Mouse (Mus musculus) adrenal gland, postnatal 25 days (tissue): ENCODE data around the gene Kctd14. TPM values are rescaled to one million over a fixed set of nuclear protein-coding genes. Genes with fewer than 3 reads are reported as not detected.
"Not testable (repeated sequence)": the region's sequence is repeated elsewhere in the genome, so short reads cannot be mapped to it uniquely, and the experiment has no call there.

Experiments used
- DNase-seq: peaks from one replicate; pipeline ENCODE4 v3.0.0; 2021; ENCODE audit warnings: mixed read lengths
- long read RNA-seq: library from polyadenylated mRNA; stranded (forward); transcript quantifications from one replicate; pipeline ENCODE4 v2.0.0, GENCODE M21; 2021
- total RNA-seq: library from RNA; stranded (reverse); gene quantifications from 2 replicates; pipeline ENCODE4 v1.2.3, GENCODE M21; 2021

Gene Kctd14
- 1.7 TPM in 2 replicates for total RNA-seq
- long read RNA-seq, partial matches to known transcripts: 1 of 2 reads
- long read RNA-seq, other reads (novel, unspliced or antisense): 0 of 2 reads

GRCm38 (mm10) chr7:97451023-97451422 is at the start of gene Kctd14:
Gene Kctd14 (plus strand): TSS chr7:97451323.
- not testable (repeated sequence) for DNase-seq

GRCm38 (mm10) chr7:97407145-97407544 is 44.0 kb upstream of the Kctd14 start:
- DNase-seq: no peak

GRCm38 (mm10) chr7:97411106-97411505 is 40.0 kb upstream of the Kctd14 start:
- no peak for DNase-seq

- no peak for DNase-seq
Measured at GRCm38 (mm10) chr7:97411575-97411974, 39.5 kb upstream of the Kctd14 start.

DNA sequence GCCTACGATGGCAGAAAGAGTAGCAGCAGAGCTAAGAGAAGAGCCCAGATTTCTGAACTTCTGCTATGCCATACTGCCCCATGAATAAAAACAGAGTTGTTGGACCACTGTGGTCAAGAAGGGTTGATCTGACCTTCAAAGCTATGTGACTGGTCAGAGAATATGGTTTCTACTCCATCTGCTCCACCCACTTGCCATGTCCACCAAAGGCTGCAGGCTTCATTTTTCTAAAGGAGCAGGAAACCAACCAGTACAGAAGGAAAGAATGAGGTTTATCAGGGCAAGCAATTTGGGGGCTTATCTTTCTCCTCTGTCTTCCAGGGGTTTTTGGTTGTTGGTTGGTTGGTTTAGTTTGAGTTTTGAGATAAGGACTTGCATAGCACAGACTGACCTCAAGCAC is 37.1 kb upstream of the Kctd14 start:
- DNase-seq: no peak

- no peak for DNase-seq
Measured at GRCm38 (mm10) chr7:97414426-97414825, 36.7 kb upstream of the Kctd14 start.

DNA sequence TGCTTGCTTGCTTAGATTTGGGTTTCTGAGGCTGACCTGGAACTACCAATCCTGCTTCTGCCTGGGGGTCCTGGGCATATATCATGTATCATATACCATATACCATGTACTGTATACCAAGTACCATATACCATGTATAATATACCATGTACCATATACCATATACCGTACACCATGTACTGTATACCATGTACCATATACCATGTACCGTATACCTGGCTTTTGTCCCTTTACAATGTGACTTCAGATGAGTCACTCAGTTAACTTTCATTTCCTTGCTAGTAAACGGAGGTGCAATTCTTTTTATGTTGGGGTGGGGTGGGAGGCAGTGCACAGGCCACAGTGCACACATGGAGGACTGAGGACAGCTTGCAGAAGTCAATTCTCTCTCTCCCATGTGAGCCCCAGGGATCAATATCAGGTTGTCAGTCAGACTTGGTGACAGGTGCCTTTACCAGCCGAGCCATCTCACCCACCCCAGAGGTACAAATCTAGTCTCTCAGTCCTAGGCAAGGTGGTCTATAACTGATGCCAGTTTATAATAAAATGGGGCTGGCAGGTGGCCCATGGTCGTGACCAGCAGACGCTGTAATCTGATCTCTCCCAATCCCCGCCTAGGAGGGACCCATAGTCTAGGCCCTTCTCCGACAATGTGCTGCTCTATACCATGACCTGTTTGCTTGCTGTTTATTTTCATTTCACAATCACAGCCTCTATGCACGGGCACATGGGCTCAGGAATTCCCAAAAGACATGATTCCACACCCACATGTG is 36.0 kb upstream of the Kctd14 start:
- no peak for DNase-seq

- DNase-seq: no peak
Measured at GRCm38 (mm10) chr7:97416473-97416872, 34.6 kb upstream of the Kctd14 start.

DNA sequence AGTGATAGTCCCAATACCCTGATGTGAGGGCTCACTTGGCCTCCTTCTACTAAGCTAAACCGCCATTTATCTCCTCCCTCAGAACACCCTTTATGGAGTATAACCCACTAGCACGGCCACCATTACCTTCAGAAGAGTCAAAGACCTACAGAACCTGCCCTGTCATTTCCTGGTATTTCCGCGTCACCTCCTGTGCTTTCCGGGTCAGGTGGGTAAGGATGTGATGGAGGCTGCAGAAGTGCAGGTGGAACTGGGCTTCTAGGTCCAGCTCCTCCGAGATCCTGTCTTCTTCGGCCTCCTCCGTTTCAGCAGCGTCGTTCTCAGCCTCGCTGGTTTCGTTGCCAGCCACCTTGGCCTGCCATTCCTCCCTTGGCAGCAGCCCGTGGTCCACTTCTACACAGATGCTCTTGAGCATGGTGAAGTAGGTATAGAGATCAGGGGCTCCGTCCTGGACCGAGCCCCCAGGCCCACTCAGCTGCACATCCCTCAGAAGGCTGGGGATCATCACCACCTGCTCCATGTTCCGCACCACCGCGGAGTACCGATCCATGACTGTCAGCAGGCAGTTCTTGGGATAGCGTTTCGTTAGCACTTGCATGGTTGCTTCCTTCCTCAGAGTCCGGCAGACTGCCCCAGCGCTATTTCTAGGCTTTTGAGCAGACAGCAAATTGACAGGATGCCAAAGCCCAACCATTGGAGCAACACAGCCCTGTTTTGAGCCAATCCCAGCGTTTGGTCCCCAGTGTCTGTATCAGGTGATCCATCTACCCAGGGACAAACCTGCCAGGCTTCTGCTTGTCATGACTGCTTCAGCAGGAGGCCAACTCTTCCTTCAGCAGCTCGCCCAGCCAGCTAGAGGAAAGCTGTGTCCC is 34.0 kb upstream of the Kctd14 start, which contains the start of gene Thrsp:
TSS of gene Thrsp (minus strand) at position 825 of the 872 bp plus-strand sequence.
- peak; percentile 68 for DNase-seq

GRCm38 (mm10) chr7:97418717-97419116 is 32.4 kb upstream of the Kctd14 start:
- DNase-seq: peak; percentile 56

- no peak for DNase-seq
Measured at GRCm38 (mm10) chr7:97419163-97419562, 32.0 kb upstream of the Kctd14 start.

DNA sequence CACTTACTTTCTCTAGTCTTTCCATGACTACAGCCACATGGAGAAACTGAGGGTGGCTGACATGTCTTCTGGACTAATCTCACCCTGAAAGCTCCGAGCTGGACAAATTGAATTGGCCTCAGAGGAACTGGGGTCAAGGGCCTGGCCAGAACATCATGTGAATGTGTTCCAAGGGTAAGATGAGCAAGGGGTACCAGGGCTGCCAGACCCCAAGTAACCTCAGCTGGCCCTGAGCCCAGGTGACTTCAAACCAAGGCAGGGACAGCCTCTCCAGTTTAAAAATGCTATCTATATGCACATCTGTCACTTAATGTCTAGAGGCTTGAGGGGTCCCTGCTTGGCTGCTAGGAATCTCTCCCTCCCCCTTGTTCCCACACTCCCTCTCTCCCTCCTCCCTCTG is 30.7 kb upstream of the Kctd14 start:
- DNase-seq: peak; percentile 33

DNA sequence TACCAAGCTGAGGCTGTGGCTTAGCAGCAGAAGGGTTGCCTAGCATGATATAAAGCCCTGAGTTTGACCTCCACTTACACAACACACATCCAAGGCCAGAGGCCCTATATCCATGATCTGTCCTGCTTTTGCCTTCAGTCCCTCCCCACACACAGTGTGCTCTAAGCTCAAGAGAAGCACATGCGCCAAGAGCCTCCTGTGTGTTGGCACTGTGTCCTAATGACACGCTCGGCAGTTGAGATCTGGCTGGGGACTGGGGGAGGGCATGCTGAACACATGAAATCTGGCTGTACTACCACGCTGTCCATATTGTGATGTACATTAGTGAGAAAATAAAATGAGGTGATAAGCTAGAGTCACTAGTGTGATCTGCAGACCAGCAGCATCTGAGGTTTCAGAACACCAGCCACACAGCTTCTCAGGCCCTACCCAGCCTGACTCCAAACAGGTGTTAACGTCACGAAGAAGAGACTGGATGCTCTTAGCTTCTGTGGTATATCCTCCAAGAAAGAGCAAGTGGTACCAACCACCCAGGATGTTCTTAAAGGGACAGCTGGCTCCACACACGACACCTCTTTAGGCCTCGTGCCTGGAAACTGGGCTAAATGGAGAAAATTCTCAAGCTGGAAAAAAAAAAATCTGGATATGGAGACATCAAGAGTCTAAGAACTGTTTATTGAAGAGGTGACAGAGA is 30.0 kb upstream of the Kctd14 start:
- DNase-seq: peak; percentile 68

DNA sequence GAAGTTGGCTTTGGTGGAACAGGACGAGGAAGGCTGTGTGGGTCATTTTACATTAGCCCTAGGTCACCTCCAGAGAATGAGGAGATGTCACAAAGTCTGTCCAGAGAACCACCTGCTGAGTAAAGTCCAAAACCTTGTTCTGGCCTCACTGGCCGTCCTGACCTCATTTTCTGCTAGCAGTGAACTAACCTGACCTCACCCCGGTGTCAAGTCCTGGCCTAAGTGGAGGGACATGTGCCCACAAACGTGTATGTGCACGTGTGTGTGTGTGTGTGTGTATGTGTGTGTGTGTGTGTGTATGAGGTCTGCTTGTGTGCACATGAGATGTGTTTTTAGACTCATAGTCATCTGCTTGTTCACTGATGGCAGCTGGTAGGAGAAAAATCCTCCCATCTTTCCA is 27.4 kb upstream of the Kctd14 start:
- no peak for DNase-seq

DNA sequence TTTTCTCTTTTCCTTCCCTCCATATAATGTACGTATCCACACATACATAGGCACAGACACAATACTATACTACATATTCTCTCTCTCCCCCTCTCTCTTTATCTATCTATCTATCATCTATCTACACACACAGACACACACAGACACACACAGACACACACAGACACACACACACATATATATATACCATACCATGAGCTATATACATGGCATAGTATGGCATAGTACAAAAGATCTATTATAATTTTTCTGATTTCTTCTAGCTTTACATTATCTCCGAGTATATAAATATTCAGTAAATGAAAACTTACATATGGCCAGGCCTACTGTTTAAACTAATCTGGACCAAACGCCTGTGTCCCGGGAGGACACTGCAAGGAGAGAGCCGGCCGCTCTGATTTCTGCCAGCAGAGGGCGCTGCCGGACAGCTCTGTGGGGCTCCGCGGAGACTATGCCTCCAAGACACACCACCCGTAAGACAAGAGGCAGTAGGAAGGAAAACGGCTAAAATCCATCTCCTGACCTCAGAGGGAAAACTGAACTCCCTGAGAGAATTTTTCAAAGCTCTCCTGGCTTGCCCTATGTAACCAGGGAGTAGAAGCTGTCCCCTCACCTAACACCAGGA is 26.4 kb upstream of the Kctd14 start:
- DNase-seq: peak; percentile 97

- no peak for DNase-seq
Measured at GRCm38 (mm10) chr7:97426566-97426965, 24.6 kb upstream of the Kctd14 start.

GRCm38 (mm10) chr7:97427296-97427695 is 23.8 kb upstream of the Kctd14 start:
- DNase-seq: no peak

GRCm38 (mm10) chr7:97427778-97428420 is 23.2 kb upstream of the Kctd14 start:
- peak; percentile 59 for DNase-seq

DNA sequence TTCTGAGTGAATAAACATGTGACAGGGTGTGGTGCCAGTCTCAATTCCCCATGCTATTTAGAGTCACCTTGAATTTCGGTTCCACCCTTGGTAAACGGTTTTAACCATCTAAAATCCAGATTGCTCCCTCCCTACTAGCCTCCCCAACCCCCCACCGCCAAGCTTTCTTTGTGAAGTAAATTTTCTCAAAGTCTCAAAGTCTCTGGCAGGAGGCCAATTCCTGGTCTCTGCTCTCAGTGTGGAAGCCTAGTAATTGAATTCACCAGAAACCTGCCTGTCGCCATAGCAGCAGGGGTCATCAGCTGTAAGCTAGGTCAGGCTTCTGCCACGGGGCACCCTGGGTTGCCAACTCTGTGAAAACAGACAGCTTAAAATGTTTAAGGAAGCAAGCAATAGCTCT is 21.4 kb upstream of the Kctd14 start:
- no peak for DNase-seq

DNA sequence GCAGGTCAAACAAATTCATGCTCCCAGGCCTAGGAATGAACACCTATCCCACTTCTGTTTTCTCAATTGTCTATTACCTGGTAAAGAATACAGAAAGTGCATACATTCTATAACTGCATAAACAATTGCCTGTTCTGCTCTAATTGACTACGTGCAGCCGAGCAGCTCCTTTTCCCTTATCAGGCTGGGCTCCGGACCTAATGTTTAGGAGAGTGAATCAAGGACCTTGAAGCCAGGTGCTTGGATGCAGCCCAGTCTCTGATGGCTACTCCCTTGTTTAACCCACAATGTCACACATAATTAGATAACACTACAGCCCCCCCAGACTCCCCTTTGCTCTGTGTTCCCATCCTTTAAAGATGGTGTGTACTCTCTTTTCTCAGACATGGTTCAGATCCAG is 17.6 kb upstream of the Kctd14 start:
- not testable (repeated sequence) for DNase-seq

- DNase-seq: no peak
Measured at GRCm38 (mm10) chr7:97434517-97434916, 16.6 kb upstream of the Kctd14 start.
